Mouse (Mus musculus) left cerebral cortex, adult 9 months (tissue): ENCODE measurements around the gene 4930595D18Rik.

Source experiments
- DNase-seq, 2 experiments: peaks; one replicate each; pipeline ENCODE4 v3.0.0; 2022; ENCODE audit warnings: low spot score in 2 of 2

4930595D18Rik gene

GRCm38 (mm10) chr12:111137079-111137478 is 47.2 kb downstream of the 4930595D18Rik start:
- DNase-seq = no peak

- DNase-seq = no peak
Observed at GRCm38 (mm10) chr12:111135953-111136352, 48.3 kb downstream of the 4930595D18Rik start.

- DNase-seq = no peak
Observed at GRCm38 (mm10) chr12:111134791-111135733, 49.2 kb downstream of the 4930595D18Rik start.

GRCm38 (mm10) chr12:111134169-111134568 is 50.1 kb downstream of the 4930595D18Rik start:
- DNase-seq = no peak

- no peak for DNase-seq
Observed at GRCm38 (mm10) chr12:111125666-111126065, 58.6 kb downstream of the 4930595D18Rik start.

GRCm38 (mm10) chr12:111124601-111125260 is 59.6 kb downstream of the 4930595D18Rik start:
- no peak for DNase-seq

GRCm38 (mm10) chr12:111122332-111122852 is 61.9 kb downstream of the 4930595D18Rik start:
- DNase-seq = no peak

GRCm38 (mm10) chr12:111120976-111121645 is 63.2 kb downstream of the 4930595D18Rik start:
- DNase-seq = no peak

- no peak for DNase-seq
Observed at GRCm38 (mm10) chr12:111119506-111120085, 64.7 kb downstream of the 4930595D18Rik start.

GRCm38 (mm10) chr12:111114593-111114992 is 69.7 kb downstream of the 4930595D18Rik start:
- DNase-seq = no peak

GRCm38 (mm10) chr12:111111176-111111575 is 73.1 kb downstream of the 4930595D18Rik start:
- DNase-seq = no peak
